Mouse (Mus musculus) B cell, adult 2 months (primary cell): ENCODE measurements around the gene Ccdc194.

ENCODE experiments used
- DNase-seq, 2 experiments: peaks; one replicate each; pipeline ENCODE4 v3.0.0; 2022

The Ccdc194 gene

DNA sequence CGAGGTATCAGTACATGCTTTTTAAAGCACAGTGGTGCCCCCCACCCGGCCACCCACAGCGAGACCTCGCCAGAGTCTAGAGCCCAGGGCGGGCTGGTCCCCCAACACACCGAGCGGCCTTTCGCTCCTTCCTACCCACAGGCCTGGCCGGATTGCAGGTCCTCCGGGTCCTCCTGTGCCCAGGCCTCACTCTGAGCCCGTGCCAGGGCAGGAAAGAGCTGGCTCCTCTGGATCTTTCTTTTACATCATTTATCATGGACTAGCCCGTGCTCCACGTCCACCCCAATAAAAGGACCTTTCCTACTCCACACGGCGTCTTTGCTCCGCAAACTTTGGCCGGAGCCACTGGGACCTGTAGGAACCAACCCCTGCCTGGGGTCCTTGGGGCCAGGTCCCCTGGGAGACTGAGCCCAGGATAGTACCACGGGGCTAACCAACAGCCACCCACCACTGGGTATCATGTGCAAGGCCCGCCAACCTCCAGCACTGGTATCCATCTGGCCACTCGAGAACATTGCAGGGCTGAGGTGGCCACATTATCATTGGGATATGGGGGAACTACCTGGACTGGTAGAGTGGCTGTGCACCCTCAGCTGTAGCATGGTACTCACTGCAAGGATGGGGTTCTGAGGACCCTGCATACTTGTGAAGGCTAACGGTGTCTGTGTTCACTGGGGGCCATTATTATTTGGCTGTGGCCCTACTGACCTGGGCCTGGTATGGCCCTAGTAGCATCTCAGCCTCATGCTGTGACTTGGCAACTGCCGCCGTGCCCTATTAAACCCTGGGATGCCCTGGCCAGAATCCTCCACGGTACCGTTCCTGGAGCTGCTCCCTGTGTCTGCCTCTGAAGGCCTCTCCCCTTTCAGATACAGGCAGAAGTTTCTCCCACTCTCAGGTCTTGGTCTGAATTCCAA is 50.5 kb downstream of the Ccdc194 start:
- no peak for DNase-seq

GRCm38 (mm10) chr8:71474344-71474743 is 51.2 kb downstream of the Ccdc194 start:
- no peak for DNase-seq

- peak; percentile 34 to 44 for DNase-seq
Measured at GRCm38 (mm10) chr8:71472601-71473386, 52.7 kb downstream of the Ccdc194 start.

- no peak for DNase-seq
Measured at GRCm38 (mm10) chr8:71471861-71472260, 53.6 kb downstream of the Ccdc194 start.

DNA sequence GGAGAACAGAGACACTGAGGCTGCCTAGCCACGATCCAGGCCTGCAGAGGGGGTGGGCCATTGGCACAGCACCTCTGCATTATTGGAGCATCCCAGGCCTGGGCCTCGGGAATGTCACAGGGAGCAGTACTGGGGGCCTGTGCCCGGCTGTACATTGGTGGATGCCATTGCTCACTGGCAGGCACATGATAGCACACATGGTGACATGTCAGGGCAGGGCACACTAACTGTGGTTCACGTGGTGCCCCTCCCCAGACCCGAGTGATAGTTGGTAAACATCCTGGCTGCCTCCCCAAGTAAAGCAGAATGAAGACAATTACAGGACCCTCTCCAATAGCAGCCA is 54.6 kb downstream of the Ccdc194 start:
- DNase-seq = no peak

GRCm38 (mm10) chr8:71470146-71470912 is 55.2 kb downstream of the Ccdc194 start:
- no peak for DNase-seq
